Mouse (Mus musculus) heart, postnatal 36 days (tissue): Measurements from ENCODE around the gene Hormad2. TPM values are rescaled to one million over a fixed set of nuclear protein-coding genes. Genes with fewer than 3 reads are reported as not detected.

Experiments
- DNase-seq, 2 experiments: peaks; one replicate each; pipeline ENCODE4 v3.0.0; 2021 to 2022
- intact Hi-C: fragments of 180-260 bp; cut with DNase I; formaldehyde crosslinking; loops from one replicate; pipeline ENCODE4 v1.15.1; 2025
- total RNA-seq, 2 experiments: library from RNA; stranded (reverse); gene quantifications; 2 replicates each; pipeline ENCODE4 v1.2.3; 2021

Hormad2 gene
- total RNA-seq, 2 experiments from 2014 or later = 0.14 TPM; not detected in 1

GRCm38 (mm10) chr11:4451116-4451515 is 10.2 kb upstream of the Hormad2 start:
- intact Hi-C loops = no loop called here

GRCm38 (mm10) chr11:4446195-4446868 is 5.4 kb upstream of the Hormad2 start:
- no peak for DNase-seq
- intact Hi-C loops = no loop called here

More at GRCm38 (mm10) chr11:4451116-4451515, 10.2 kb upstream of the Hormad2 start:
- peak; percentile 33 to 50 for DNase-seq

GRCm38 (mm10) chr11:4442280-4442679 is 1.4 kb upstream of the Hormad2 start:
- intact Hi-C loops = no loop called here
- DNase-seq = no peak

GRCm38 (mm10) chr11:4438211-4438610 is 2.7 kb downstream of the Hormad2 start:
- intact Hi-C loops = loop anchor here (5.0 kb wide), 3 partner anchors 249 to 429 kb away; no protein-coding TSS in a partner anchor
- no peak for DNase-seq

- intact Hi-C loops = loop anchor here (5.0 kb wide), 3 partner anchors 250 to 430 kb away; no protein-coding TSS in a partner anchor
- DNase-seq = no peak
These were observed 3.6 kb downstream of the Hormad2 start for GRCm38 (mm10) chr11:4437318-4437717.

- no peak for DNase-seq
These were observed 4.3 kb downstream of the Hormad2 start for GRCm38 (mm10) chr11:4436631-4437030.

GRCm38 (mm10) chr11:4434461-4434860 is 6.4 kb downstream of the Hormad2 start:
- intact Hi-C loops = no loop called here

More at GRCm38 (mm10) chr11:4436631-4437030, 4.3 kb downstream of the Hormad2 start:
- intact Hi-C loops = loop anchor here (5.0 kb wide), 3 partner anchors 251 to 431 kb away; no protein-coding TSS in a partner anchor

GRCm38 (mm10) chr11:4423818-4424217 is 17.1 kb downstream of the Hormad2 start:
- no peak for DNase-seq
- intact Hi-C loops = loop anchor here (2.0 kb wide), 1 partner anchor 289 kb away; the partner anchor contains the start of gene Rnf215

More at GRCm38 (mm10) chr11:4434461-4434860, 6.4 kb downstream of the Hormad2 start:
- no peak for DNase-seq

GRCm38 (mm10) chr11:4422494-4423425 is 18.1 kb downstream of the Hormad2 start:
- DNase-seq = no peak
- intact Hi-C loops = loop anchor here (1.0 to 2.0 kb wide), 2 partner anchors 163 to 288 kb away; partner anchors contain the start of gene Rnf215

- no peak for DNase-seq
- intact Hi-C loops = loop anchor here (1.0 to 2.0 kb wide), 2 partner anchors 163 to 287 kb away; partner anchors contain the start of gene Rnf215
These were observed 18.9 kb downstream of the Hormad2 start for GRCm38 (mm10) chr11:4421933-4422488.

GRCm38 (mm10) chr11:4417986-4418385 is 22.9 kb downstream of the Hormad2 start:
- DNase-seq = no peak
- intact Hi-C loops = no loop called here

- intact Hi-C loops = no loop called here
- no peak for DNase-seq
These were observed 28.6 kb downstream of the Hormad2 start for GRCm38 (mm10) chr11:4412294-4412693.

GRCm38 (mm10) chr11:4404277-4404676 is 36.6 kb downstream of the Hormad2 start:
- DNase-seq = no peak
- intact Hi-C loops = no loop called here

GRCm38 (mm10) chr11:4403381-4403780 is 37.5 kb downstream of the Hormad2 start:
- intact Hi-C loops = no loop called here
- DNase-seq = no peak

- intact Hi-C loops = no loop called here
- no peak for DNase-seq
These were observed 39.7 kb downstream of the Hormad2 start for GRCm38 (mm10) chr11:4401251-4401650.

GRCm38 (mm10) chr11:4394226-4394625 is 46.7 kb downstream of the Hormad2 start:
- no peak for DNase-seq
- intact Hi-C loops = no loop called here

GRCm38 (mm10) chr11:4388018-4388417 is 52.9 kb downstream of the Hormad2 start:
- DNase-seq = no peak
- intact Hi-C loops = no loop called here

GRCm38 (mm10) chr11:4382321-4382720 is 58.6 kb downstream of the Hormad2 start:
- DNase-seq = no peak
- intact Hi-C loops = no loop called here

GRCm38 (mm10) chr11:4379857-4380256 is 61.0 kb downstream of the Hormad2 start:
- DNase-seq = no peak
- intact Hi-C loops = no loop called here

GRCm38 (mm10) chr11:4366389-4366788 is 74.5 kb downstream of the Hormad2 start:
- no peak for DNase-seq
- intact Hi-C loops = no loop called here

- intact Hi-C loops = no loop called here
- DNase-seq = no peak
These were observed 85.5 kb downstream of the Hormad2 start for GRCm38 (mm10) chr11:4355430-4355829.
